Mouse (Mus musculus) limb, embryonic 11.5 days (tissue): ENCODE measurements around the gene Rb1. TPM values are rescaled to one million over a fixed set of nuclear protein-coding genes. Genes with fewer than 3 reads are reported as not detected.

Source experiments
- ATAC-seq: fragments of 200-750 bp; cut with Nextera tagmentation; 2 replicates; pipeline ENCODE4 v1.8.0; 2017; ENCODE audit warnings: low read depth; ENCODE audit not compliant: insufficient number of reproducible peaks, low FRiP score, low TSS enrichment
- DNase-seq: peaks from one replicate; pipeline ENCODE4 v3.0.0-alpha.2; 2015; ENCODE audit warnings: low spot score
- H3K27ac ChIP-seq: fragments of 300-500 bp; sonication (generic); replicated peaks from 2 replicates; pipeline ENCODE4 v1.5.1; 2014; ENCODE audit warnings: low read depth, mild to moderate bottlenecking, low read length
- H3K27me3 ChIP-seq: fragments of 300-500 bp; sonication (generic); 2 replicates; pipeline ENCODE4 v1.6.1; 2014; ENCODE audit warnings: mild to moderate bottlenecking, low read length, mixed read lengths; ENCODE audit not compliant: control insufficient read depth, insufficient read depth
- H3K36me3 ChIP-seq: fragments of 300-500 bp; sonication (generic); 2 replicates; pipeline ENCODE4 v1.6.1; 2014; ENCODE audit warnings: mild to moderate bottlenecking, low read length, moderate library complexity, mixed read lengths; ENCODE audit not compliant: control insufficient read depth, insufficient read depth
- H3K4me1 ChIP-seq: fragments of 300-500 bp; sonication (generic); 2 replicates; pipeline ENCODE4 v1.6.1; 2014; ENCODE audit warnings: low read length, mixed read lengths; ENCODE audit not compliant: control insufficient read depth, insufficient read depth
- H3K4me2 ChIP-seq: fragments of 300-500 bp; sonication (generic); 2 replicates; pipeline ENCODE4 v1.6.1; 2014; ENCODE audit warnings: low read depth, mild to moderate bottlenecking, moderate library complexity; ENCODE audit not compliant: severe bottlenecking
- H3K4me3 ChIP-seq: fragments of 300-500 bp; sonication (generic); 2 replicates; pipeline ENCODE4 v1.5.1; 2014; ENCODE audit warnings: low read depth, low read length
- H3K9ac ChIP-seq: fragments of 300-500 bp; sonication (generic); 2 replicates; pipeline ENCODE4 v1.6.1; 2014; ENCODE audit warnings: mild to moderate bottlenecking, low read length
- H3K9me3 ChIP-seq: fragments of 300-500 bp; sonication (generic); 2 replicates; pipeline ENCODE4 v1.6.1; 2016; ENCODE audit warnings: low read length; ENCODE audit not compliant: control insufficient read depth
- WGBS: fragments of 180-500 bp; shearing (Covaris S2); extraction: QIAGEN DNeasy Blood & Tissue Kit; methylation state at CpG from one replicate; pipeline ENCODE4 v1.1.7; 2014; 5-methylcytosine and 5-hydroxymethylcytosine counted together
- polyA plus RNA-seq: library from polyadenylated mRNA; unstranded; fragments of >200 nt; fragmentation: Nextera tagmentation; extraction: Ambion mirVana; gene quantifications from 2 replicates; pipeline ENCODE4 v1.2.1, GENCODE M21; 2014

Rb1 gene
- polyA plus RNA-seq, 1 experiment from 2014 or later, result 30.4 TPM

GRCm38 (mm10) chr14:73345614-73346013 lies 20.0 kb upstream of the Rb1 start:
- H3K9me3 ChIP-seq, result no peaks in the 10 kb centered on the region
- H3K9ac ChIP-seq, result no peak overlapping the region
- H3K27me3 ChIP-seq, result no peaks in the 10 kb centered on the region
- ATAC-seq (no peak), DNase-seq (no peak)
- no peaks in the 10 kb centered on the region for H3K36me3 ChIP-seq
- 91% methylated on average over 4 of the region's 4 CpGs for WGBS
- no peak overlapping the region for H3K27ac ChIP-seq
- H3K4me2 ChIP-seq, result no peak overlapping the region
- no peak overlapping the region for H3K4me3 ChIP-seq
- H3K4me1 ChIP-seq, result no peaks in the 10 kb centered on the region

GRCm38 (mm10) chr14:73340051-73340755 lies 14.6 kb upstream of the Rb1 start:
- no peaks in the 10 kb centered on the region for H3K9me3 ChIP-seq
- H3K27ac ChIP-seq, result no peak overlapping the region
- H3K4me2 ChIP-seq, result no peak overlapping the region
- DNase-seq, result no peak
- 49% methylated on average over 6 of the region's 6 CpGs for WGBS
- ATAC-seq, result no peak
- H3K4me1 ChIP-seq, result no peaks in the 10 kb centered on the region
- H3K27me3 ChIP-seq, result no peaks in the 10 kb centered on the region
- no peak overlapping the region for H3K4me3 ChIP-seq
- no peaks in the 10 kb centered on the region for H3K36me3 ChIP-seq
- H3K9ac ChIP-seq, result no peak overlapping the region

- Histone ChIP-seq H3K4me2 (no peak overlapping the region), H3K27ac (no peak overlapping the region), H3K27me3 (no peaks in the 10 kb centered on the region), H3K9me3 (no peaks in the 10 kb centered on the region), H3K4me3 (no peak overlapping the region), H3K4me1 (no peaks in the 10 kb centered on the region), H3K9ac (no peak overlapping the region), H3K36me3 (no peaks in the 10 kb centered on the region)
- DNase-seq (no peak), ATAC-seq (no peak)
- WGBS, result 75% methylated on average over 3 of the region's 3 CpGs
Observed at GRCm38 (mm10) chr14:73339615-73340014, 14.0 kb upstream of the Rb1 start.

- Histone ChIP-seq H3K9ac (no peak overlapping the region), H3K4me2 (no peak overlapping the region), H3K27me3 (no peaks in the 10 kb centered on the region), H3K9me3 (no peaks in the 10 kb centered on the region), H3K36me3 (no peaks in the 10 kb centered on the region), H3K4me1 (no peaks in the 10 kb centered on the region), H3K4me3 (no peak overlapping the region), H3K27ac (no peak overlapping the region)
- 78% methylated on average over 6 of the region's 6 CpGs for WGBS
- ATAC-seq, result no peak
- no peak for DNase-seq
Observed at GRCm38 (mm10) chr14:73336316-73337080, 10.9 kb upstream of the Rb1 start.

- no peaks in the 10 kb centered on the region for H3K9me3 ChIP-seq
- no peak overlapping the region for H3K4me3 ChIP-seq
Observed at GRCm38 (mm10) chr14:73334926-73335805, 9.5 kb upstream of the Rb1 start.

GRCm38 (mm10) chr14:73333880-73334279 lies 8.3 kb upstream of the Rb1 start:
- no peak for DNase-seq
- Histone ChIP-seq H3K27me3 (no peaks in the 10 kb centered on the region), H3K9me3 (no peaks in the 10 kb centered on the region), H3K9ac (no peak overlapping the region), H3K4me1 (no peaks in the 10 kb centered on the region), H3K27ac (no peak overlapping the region), H3K36me3 (no peaks in the 10 kb centered on the region), H3K4me3 (no peak overlapping the region), H3K4me2 (no peak overlapping the region)
- no peak for ATAC-seq
- 93% methylated on average over 3 of the region's 3 CpGs for WGBS

More at GRCm38 (mm10) chr14:73334926-73335805, 9.5 kb upstream of the Rb1 start:
- H3K27me3 ChIP-seq, result no peaks in the 10 kb centered on the region
- 84% methylated on average over 22 of the region's 22 CpGs for WGBS
- no peaks in the 10 kb centered on the region for H3K4me1 ChIP-seq
- no peaks in the 10 kb centered on the region for H3K36me3 ChIP-seq
- H3K9ac ChIP-seq, result no peak overlapping the region
- no peak for ATAC-seq
- no peak overlapping the region for H3K4me2 ChIP-seq
- H3K27ac ChIP-seq, result no peak overlapping the region
- no peak for DNase-seq

GRCm38 (mm10) chr14:73331386-73331785 lies 5.8 kb upstream of the Rb1 start:
- Histone ChIP-seq H3K27ac (no peak overlapping the region), H3K4me1 (no peaks in the 10 kb centered on the region), H3K4me3 (no peak overlapping the region), H3K9ac (no peak overlapping the region), H3K4me2 (no peak overlapping the region), H3K9me3 (no peaks in the 10 kb centered on the region), H3K27me3 (no peaks in the 10 kb centered on the region), H3K36me3 (no peaks in the 10 kb centered on the region)
- ATAC-seq, result no peak
- 88% methylated on average over 4 of the region's 4 CpGs for WGBS
- no peak for DNase-seq

GRCm38 (mm10) chr14:73329871-73330270 lies 4.2 kb upstream of the Rb1 start:
- no peak overlapping the region for H3K27ac ChIP-seq
- ATAC-seq (no peak), DNase-seq (no peak)
- no peaks in the 10 kb centered on the region for H3K27me3 ChIP-seq
- H3K36me3 ChIP-seq, result no peaks in the 10 kb centered on the region
- no peaks in the 10 kb centered on the region for H3K4me1 ChIP-seq
- 97% methylated on average over 2 of the region's 2 CpGs for WGBS
- no peaks in the 10 kb centered on the region for H3K9me3 ChIP-seq
- H3K4me3 ChIP-seq, result no peak overlapping the region
- no peak overlapping the region for H3K4me2 ChIP-seq
- no peak overlapping the region for H3K9ac ChIP-seq
